Mouse (Mus musculus) neural tube, embryonic 15.5 days (tissue): ENCODE measurements around the gene Eif1b. TPM values are rescaled to one million over a fixed set of nuclear protein-coding genes. Genes with fewer than 3 reads are reported as not detected.

Experiments
- ATAC-seq: fragments of 200-750 bp; cut with Nextera tagmentation; 2 replicates; pipeline ENCODE4 v1.8.0; 2017; ENCODE audit warnings: mild to moderate bottlenecking, moderate TSS enrichment, moderate library complexity; ENCODE audit not compliant: low FRiP score
- H3K27ac ChIP-seq: fragments of 300-500 bp; sonication (generic); replicated peaks from 2 replicates; pipeline ENCODE4 v1.5.1; 2015; ENCODE audit warnings: mild to moderate bottlenecking, inconsistent platforms
- H3K27me3 ChIP-seq: fragments of 300-500 bp; sonication (generic); replicated peaks from 2 replicates; pipeline ENCODE4 v1.6.1; 2015; ENCODE audit warnings: inconsistent platforms
- H3K36me3 ChIP-seq: fragments of 300-500 bp; sonication (generic); 2 replicates; pipeline ENCODE4 v1.6.1; 2015; ENCODE audit warnings: inconsistent platforms
- H3K4me1 ChIP-seq: fragments of 300-500 bp; sonication (generic); 2 replicates; pipeline ENCODE4 v1.6.1; 2015; ENCODE audit warnings: inconsistent platforms
- H3K4me2 ChIP-seq: fragments of 300-500 bp; sonication (generic); 2 replicates; pipeline ENCODE4 v1.6.1; 2015; ENCODE audit warnings: inconsistent platforms, mild to moderate bottlenecking, moderate library complexity
- H3K4me3 ChIP-seq: fragments of 300-500 bp; sonication (generic); replicated peaks from 2 replicates; pipeline ENCODE4 v1.5.1; 2015; ENCODE audit warnings: mild to moderate bottlenecking, inconsistent platforms
- H3K9ac ChIP-seq: fragments of 300-500 bp; sonication (generic); replicated peaks from 2 replicates; pipeline ENCODE4 v1.6.1; 2015; ENCODE audit warnings: mild to moderate bottlenecking, inconsistent platforms
- H3K9me3 ChIP-seq: fragments of 300-500 bp; sonication (generic); replicated peaks from 2 replicates; pipeline ENCODE4 v1.6.1; 2016; ENCODE audit warnings: inconsistent platforms
- WGBS: fragments of 180-500 bp; shearing (Covaris S2); methylation state at CpG from one replicate; pipeline ENCODE4 v1.1.7; 2015; ENCODE audit warnings: mixed read lengths; 5-methylcytosine and 5-hydroxymethylcytosine counted together
- polyA plus RNA-seq: library from polyadenylated mRNA; unstranded; fragments of >200 nt; fragmentation: Nextera tagmentation; extraction: Ambion mirVana; gene quantifications from 2 replicates; pipeline ENCODE4 v1.2.1, GENCODE M21; 2015

Gene Eif1b
- polyA plus RNA-seq, 1 experiment from 2014 or later, result 338 TPM

DNA sequence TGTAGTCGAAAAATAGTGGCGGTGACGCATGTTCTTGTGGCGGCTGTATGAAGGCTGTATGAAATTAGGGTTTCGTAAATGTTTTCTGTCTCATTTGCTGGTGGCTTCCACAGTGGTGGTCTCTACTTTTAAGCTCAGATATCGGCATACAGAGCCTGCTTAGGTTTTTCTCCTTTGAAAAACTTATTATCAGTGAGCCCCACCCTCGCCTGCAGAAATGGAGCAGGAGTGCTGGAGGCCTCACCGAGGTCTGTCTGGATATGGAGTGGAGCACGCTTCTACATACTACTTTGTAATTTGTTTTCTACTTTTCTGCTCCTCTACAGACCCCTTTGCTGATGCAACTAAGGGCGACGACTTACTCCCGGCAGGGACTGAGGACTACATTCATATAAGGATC is 1.7 kb downstream of the Eif1b start:
- Histone ChIP-seq H3K27ac (no peak overlapping the region), H3K36me3 (peaks cover 20% of the 10 kb centered on the region), H3K4me1 (peaks cover 24% of the 10 kb centered on the region), H3K9me3 (no peaks in the 10 kb centered on the region), H3K9ac (peak overlapping the region; percentile 98), H3K4me3 (peak overlapping the region; percentile 95), H3K4me2 (peak overlapping the region; percentile 83), H3K27me3 (no peaks in the 10 kb centered on the region)
- ATAC-seq, result no peak
- 73% methylated on average over 12 of the region's 12 CpGs for WGBS

- Histone ChIP-seq H3K9me3 (no peaks in the 10 kb centered on the region), H3K36me3 (peaks cover 20% of the 10 kb centered on the region), H3K4me2 (no peak overlapping the region), H3K9ac (no peak overlapping the region), H3K27ac (no peak overlapping the region), H3K4me3 (no peak overlapping the region), H3K27me3 (no peaks in the 10 kb centered on the region; the same call in 1 of the 2 replicates), H3K4me1 (peaks cover 24% of the 10 kb centered on the region)
- 12% methylated on average over 3 of the region's 3 CpGs for WGBS
- no peak for ATAC-seq
Observed at GRCm38 (mm10) chr9:120496691-120497090, 4.7 kb downstream of the Eif1b start.

- ATAC-seq, result no peak
- peaks cover 20% of the 10 kb centered on the region for H3K36me3 ChIP-seq
- H3K9me3 ChIP-seq, result no peaks in the 10 kb centered on the region
- no peak overlapping the region for H3K9ac ChIP-seq
- peaks cover 21% of the 10 kb centered on the region for H3K4me1 ChIP-seq
- WGBS, result 89% methylated on average over 5 of the region's 5 CpGs
- no peak overlapping the region for H3K4me2 ChIP-seq
- H3K27me3 ChIP-seq, result no peaks in the 10 kb centered on the region; the same call in 1 of the 2 replicates
- no peak overlapping the region for H3K4me3 ChIP-seq
- H3K27ac ChIP-seq, result no peak overlapping the region
Observed at GRCm38 (mm10) chr9:120497983-120498382, 6.0 kb downstream of the Eif1b start.

- Histone ChIP-seq H3K4me1 (peaks cover 6% of the 10 kb centered on the region; the same call in 1 of the 2 replicates), H3K27ac (no peak overlapping the region), H3K4me2 (no peak overlapping the region), H3K9me3 (no peaks in the 10 kb centered on the region), H3K27me3 (no peaks in the 10 kb centered on the region; the same call in 1 of the 2 replicates), H3K4me3 (no peak overlapping the region), H3K9ac (no peak overlapping the region), H3K36me3 (no peaks in the 10 kb centered on the region)
- 43% methylated on average over 10 of the region's 10 CpGs for WGBS
- ATAC-seq, result no peak
Observed at GRCm38 (mm10) chr9:120501191-120501902, 9.3 kb downstream of the Eif1b start.

DNA sequence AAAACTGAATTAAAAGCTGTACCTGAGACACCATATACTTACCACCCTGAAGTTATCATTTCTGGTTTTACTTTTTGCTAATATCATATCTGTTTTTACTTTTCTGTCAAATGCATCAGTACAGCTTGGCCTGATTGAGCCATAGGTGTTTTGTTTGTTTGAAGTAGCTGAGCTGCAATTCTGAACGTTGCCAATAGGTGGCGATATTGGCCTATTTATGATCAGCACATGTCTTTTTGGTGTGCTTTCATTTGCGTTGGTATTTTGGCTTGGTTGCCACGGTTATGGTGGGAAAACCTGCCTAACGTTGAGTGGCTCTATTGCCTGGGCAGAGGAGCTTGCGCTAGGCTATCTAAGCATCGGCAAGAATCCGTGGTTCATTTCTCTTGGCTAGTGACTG is 10.0 kb downstream of the Eif1b start:
- Histone ChIP-seq H3K27ac (no peak overlapping the region), H3K9me3 (no peaks in the 10 kb centered on the region), H3K4me3 (no peak overlapping the region), H3K36me3 (no peaks in the 10 kb centered on the region), H3K27me3 (no peaks in the 10 kb centered on the region; the same call in 1 of the 2 replicates), H3K9ac (no peak overlapping the region), H3K4me2 (no peak overlapping the region), H3K4me1 (0 out of 2 replicates have a peak, but pooled peaks cover 2% of the 10 kb centered on the region)
- WGBS, result 5% methylated on average over 8 of the region's 8 CpGs
- no peak; the same call in 1 of the 2 replicates for ATAC-seq

DNA sequence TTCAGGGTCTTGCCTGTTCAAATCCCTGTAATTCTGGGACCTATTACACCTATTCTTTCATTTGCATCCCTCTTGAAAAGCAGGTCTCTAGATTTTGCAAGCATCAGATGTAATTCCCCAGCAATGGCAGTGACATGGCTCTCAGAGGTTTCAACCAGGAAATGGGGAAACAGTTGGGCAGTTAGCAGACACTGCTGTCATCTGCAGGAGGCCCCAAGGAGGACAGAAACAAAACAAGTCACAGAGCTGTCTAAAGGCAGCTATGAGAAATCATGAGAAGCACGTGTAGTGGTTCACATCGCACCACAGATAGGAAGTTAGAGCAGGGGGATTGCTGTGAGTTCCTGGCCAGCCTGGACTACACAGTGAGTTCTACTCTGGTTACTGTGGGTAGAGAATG is 12.4 kb downstream of the Eif1b start:
- no peaks in the 10 kb centered on the region; the same call in 1 of the 2 replicates for H3K27me3 ChIP-seq
- H3K4me3 ChIP-seq, result no peak overlapping the region
- WGBS, result 81% methylated on average over 2 of the region's 2 CpGs
- no peak overlapping the region for H3K4me2 ChIP-seq
- H3K27ac ChIP-seq, result no peak overlapping the region
- H3K9me3 ChIP-seq, result no peaks in the 10 kb centered on the region
- H3K9ac ChIP-seq, result no peak overlapping the region
- H3K36me3 ChIP-seq, result no peaks in the 10 kb centered on the region
- ATAC-seq, result no peak
- H3K4me1 ChIP-seq, result no peaks in the 10 kb centered on the region

- Histone ChIP-seq H3K4me1 (no peaks in the 10 kb centered on the region), H3K9me3 (no peaks in the 10 kb centered on the region), H3K27me3 (no peaks in the 10 kb centered on the region), H3K36me3 (no peaks in the 10 kb centered on the region), H3K4me2 (no peak overlapping the region), H3K4me3 (no peak overlapping the region), H3K9ac (no peak overlapping the region), H3K27ac (no peak overlapping the region)
- WGBS, result 81% methylated on average over 3 of the region's 3 CpGs
- ATAC-seq, result no peak
Observed at GRCm38 (mm10) chr9:120511781-120512180, 19.7 kb downstream of the Eif1b start.

DNA sequence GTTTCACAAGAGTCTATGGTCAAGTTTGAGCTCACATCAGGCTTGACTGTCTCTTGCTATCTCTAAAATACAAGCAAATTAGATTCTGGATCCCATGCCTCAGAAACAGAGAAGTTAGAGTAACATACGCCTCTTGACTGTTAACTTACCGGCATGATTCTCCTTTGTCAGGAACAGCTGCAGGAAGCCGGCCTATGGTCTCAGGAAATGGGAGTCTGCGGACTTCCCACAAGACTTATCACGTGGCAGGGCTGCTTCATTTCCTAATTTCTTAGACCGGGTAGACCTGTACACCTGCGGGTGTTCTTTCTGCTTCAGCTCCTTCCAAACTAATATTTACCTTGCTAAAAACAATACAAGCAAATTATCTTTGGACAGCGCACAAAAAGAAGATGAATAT is 24.7 kb downstream of the Eif1b start:
- H3K27me3 ChIP-seq, result no peaks in the 10 kb centered on the region

GRCm38 (mm10) chr9:120518946-120519345 is 26.9 kb downstream of the Eif1b start:
- no peaks in the 10 kb centered on the region for H3K36me3 ChIP-seq
- no peak for ATAC-seq
- H3K9ac ChIP-seq, result no peak overlapping the region
- H3K27me3 ChIP-seq, result no peaks in the 10 kb centered on the region
- H3K4me3 ChIP-seq, result no peak overlapping the region
- H3K27ac ChIP-seq, result no peak overlapping the region
- WGBS, result 81% methylated on average over 3 of the region's 3 CpGs
- no peak overlapping the region for H3K4me2 ChIP-seq
- no peaks in the 10 kb centered on the region for H3K4me1 ChIP-seq
- H3K9me3 ChIP-seq, result no peaks in the 10 kb centered on the region

More for the DNA sequence above, 24.7 kb downstream of the Eif1b start:
- Histone ChIP-seq H3K4me3 (no peak overlapping the region), H3K27ac (no peak overlapping the region), H3K4me2 (no peak overlapping the region), H3K36me3 (no peaks in the 10 kb centered on the region), H3K4me1 (no peaks in the 10 kb centered on the region), H3K9ac (no peak overlapping the region), H3K9me3 (no peaks in the 10 kb centered on the region)
- WGBS, result 84% methylated on average over 8 of the region's 8 CpGs
- no peak for ATAC-seq

DNA sequence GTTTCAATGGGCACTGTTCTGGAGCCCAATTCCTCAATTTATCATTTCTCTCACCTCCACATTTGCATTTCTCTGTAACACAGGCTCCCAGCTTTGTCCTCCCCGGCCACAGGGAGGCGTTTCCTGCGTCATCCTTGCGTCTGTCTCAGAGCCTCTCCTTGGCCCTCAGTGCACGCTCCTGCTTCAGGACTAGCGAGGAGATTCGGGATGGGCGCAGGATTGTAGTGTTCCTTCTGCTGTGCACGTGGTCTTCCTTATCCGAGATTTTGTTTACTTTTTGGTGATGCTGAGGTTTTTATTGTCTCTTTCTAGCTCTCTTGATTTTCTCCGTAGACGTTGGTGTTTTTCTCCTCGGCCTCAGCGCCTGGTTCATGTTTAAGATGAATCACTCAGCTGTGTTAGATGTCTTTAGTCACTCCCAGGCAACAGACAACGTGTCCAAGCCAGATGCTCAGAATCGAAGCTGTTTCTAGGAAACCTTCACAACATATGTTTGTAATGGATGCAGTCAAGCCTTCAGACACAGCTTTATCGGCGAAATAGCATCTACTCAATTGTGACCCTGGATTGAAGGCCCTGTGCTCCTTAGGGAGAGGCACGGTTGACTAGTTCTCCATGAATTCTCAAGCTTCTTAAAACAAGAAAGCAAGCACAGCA is 27.6 kb downstream of the Eif1b start:
- no peak overlapping the region for H3K4me2 ChIP-seq
- H3K36me3 ChIP-seq, result no peaks in the 10 kb centered on the region
- no peak overlapping the region for H3K27ac ChIP-seq
- H3K9me3 ChIP-seq, result no peaks in the 10 kb centered on the region
- no peaks in the 10 kb centered on the region for H3K27me3 ChIP-seq
- no peaks in the 10 kb centered on the region for H3K4me1 ChIP-seq
- no peak overlapping the region for H3K9ac ChIP-seq
- 54% methylated on average over 19 of the region's 19 CpGs for WGBS
- ATAC-seq, result no peak
- no peak overlapping the region for H3K4me3 ChIP-seq

DNA sequence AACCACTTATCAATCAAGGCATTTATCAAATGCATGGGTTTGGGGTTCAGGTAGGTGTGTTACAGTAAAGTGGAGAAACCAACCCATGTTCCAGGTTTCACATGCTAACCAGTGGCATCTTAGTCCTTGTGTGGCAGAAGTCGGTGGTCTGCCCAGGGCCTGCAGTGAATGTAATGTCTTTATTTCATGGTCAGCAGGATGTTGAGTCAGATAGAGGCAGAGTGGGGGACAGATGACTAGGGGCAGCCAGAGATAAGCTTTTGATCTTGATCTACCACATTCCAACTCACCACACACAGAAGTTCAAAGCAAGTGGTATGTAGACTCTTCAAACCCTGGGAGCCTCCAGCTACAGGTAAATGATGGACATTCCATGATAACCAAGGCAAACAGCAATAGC is 29.1 kb downstream of the Eif1b start:
- H3K36me3 ChIP-seq, result no peaks in the 10 kb centered on the region
- no peak overlapping the region for H3K4me2 ChIP-seq
- H3K4me3 ChIP-seq, result no peak overlapping the region
- ATAC-seq, result no peak
- no peak overlapping the region for H3K9ac ChIP-seq
- no peaks in the 10 kb centered on the region for H3K4me1 ChIP-seq
- no peaks in the 10 kb centered on the region for H3K9me3 ChIP-seq
- H3K27ac ChIP-seq, result no peak overlapping the region
- 100% methylated on average over 1 of the region's 1 CpGs for WGBS
- H3K27me3 ChIP-seq, result no peaks in the 10 kb centered on the region

- Histone ChIP-seq H3K9me3 (no peaks in the 10 kb centered on the region), H3K4me1 (no peaks in the 10 kb centered on the region), H3K27me3 (no peaks in the 10 kb centered on the region), H3K4me2 (no peak overlapping the region), H3K9ac (no peak overlapping the region), H3K27ac (no peak overlapping the region), H3K4me3 (no peak overlapping the region), H3K36me3 (no peaks in the 10 kb centered on the region)
- no peak for ATAC-seq
- WGBS, result 60% methylated on average over 4 of the region's 4 CpGs
Observed at GRCm38 (mm10) chr9:120527270-120527669, 35.2 kb downstream of the Eif1b start.
